Mouse (Mus musculus) C2C12 (cell line): ENCODE measurements around the gene Zfp14.

Experiments
- CEBPB ChIP-seq: IDR thresholded peaks from one replicate; pipeline ENCODE4 v1.6.1; 2011; ENCODE audit warnings: low read depth, mild to moderate bottlenecking, control low read depth, moderate library complexity
- CTCF ChIP-seq: IDR thresholded peaks from one replicate; pipeline ENCODE4 v1.5.1; 2011; ENCODE audit not compliant: control insufficient read depth, insufficient read depth, insufficient read length
- FOSL1 ChIP-seq: IDR thresholded peaks from one replicate; pipeline ENCODE4 v1.8.0; 2011; ENCODE audit warnings: mild to moderate bottlenecking, low read length; ENCODE audit not compliant: poor library complexity, insufficient read depth, severe bottlenecking
- MAX ChIP-seq: IDR thresholded peaks from one replicate; pipeline ENCODE4 v1.6.1; 2011; ENCODE audit warnings: mild to moderate bottlenecking, control low read depth
- MYOD1 ChIP-seq: IDR thresholded peaks from one replicate; pipeline ENCODE4 v1.6.1; 2011; ENCODE audit warnings: low read depth; ENCODE audit not compliant: control insufficient read depth, insufficient read length
- MYOG ChIP-seq: IDR thresholded peaks from one replicate; pipeline ENCODE4 v1.6.1; 2011; ENCODE audit not compliant: control insufficient read depth, insufficient read length; ENCODE audit errors: extremely low read depth
- USF1 ChIP-seq: IDR thresholded peaks from one replicate; pipeline ENCODE4 v1.6.1; 2011; ENCODE audit warnings: low read depth, mild to moderate bottlenecking, control low read depth, moderate library complexity

GRCm38 (mm10) chr7:30092666-30093065 lies 41.5 kb upstream of the Zfp14 start:
- TF ChIP-seq CTCF (no peak), FOSL1 (no peak), USF1 (no peak), MAX (no peak), MYOD1 (no peak), CEBPB (no peak), MYOG (no peak)
